In the genomic region with DNA sequence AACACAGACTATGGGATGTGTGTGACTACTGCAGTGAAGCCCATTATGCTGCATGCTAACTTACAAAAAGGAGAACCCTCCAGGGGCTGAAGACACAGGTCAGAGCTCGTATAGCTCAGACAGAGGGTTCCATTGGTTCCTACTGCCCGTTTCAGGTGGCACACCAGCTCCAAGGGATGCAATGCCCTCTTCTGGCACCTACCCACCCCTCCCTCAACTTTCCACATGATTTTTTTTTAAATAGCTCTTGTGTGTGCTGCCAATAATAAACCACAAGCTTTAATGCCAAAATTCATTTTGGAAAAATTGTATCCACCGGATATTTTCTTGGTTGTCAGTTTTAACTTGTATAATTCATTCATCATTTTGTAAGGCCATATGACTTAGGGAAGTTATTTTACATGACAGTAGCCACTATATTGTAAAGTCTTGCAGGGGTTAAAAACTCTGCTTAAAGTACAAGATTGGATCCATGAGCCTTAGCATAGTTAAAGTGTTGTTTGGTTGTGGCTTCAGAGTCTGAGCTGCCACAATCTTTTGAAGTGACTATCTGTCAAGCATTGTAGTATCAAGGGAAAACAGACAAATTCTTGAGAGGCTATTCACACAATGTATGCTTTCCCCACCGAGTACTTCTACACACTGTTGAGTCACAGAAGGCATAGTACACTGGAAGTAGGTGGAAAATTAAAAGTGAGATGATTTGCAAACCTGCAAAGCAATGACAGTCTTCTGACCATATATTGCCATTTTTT, we compare ENCODE assay signal across 16 mouse cellular contexts.
"Had no signal": no experiment of that assay in that cellular context is flagged by ENCODE, and none has a peak within 500 bp of the region (broad histone marks: within the 10 kb centered on the region; RNA-seq: fewer than 3 reads in every experiment).

No protein-coding gene starts in this region.

- DNase-seq: liver, postnatal 0 days; lung, adult 2 months; lung, postnatal 14 days; lung, postnatal 36 days; right cerebral cortex, postnatal 14 days; thymus, adult 2 months; thymus, postnatal 25 days; thymus, postnatal 4 days had no signal

- H3K4me3 ChIP-seq: lung, embryonic 15.5 days; megakaryocyte, embryonic 14.5 days; midbrain, embryonic 12.5 days; midbrain, embryonic 15.5 days; neural tube, embryonic 12.5 days; stomach, embryonic 15.5 days had no signal

- H3K4me1 ChIP-seq: lung, embryonic 15.5 days; megakaryocyte, embryonic 14.5 days; midbrain, embryonic 12.5 days; midbrain, embryonic 15.5 days; neural tube, embryonic 12.5 days; stomach, embryonic 15.5 days had no signal

- H3K27ac ChIP-seq: lung, embryonic 15.5 days; macrophage; midbrain, embryonic 12.5 days; midbrain, embryonic 15.5 days; neural tube, embryonic 12.5 days; stomach, embryonic 15.5 days; stomach, postnatal 0 days had no signal
